Mouse (Mus musculus) brain, embryonic 14.5 days (tissue): ENCODE measurements at regions not wholly inside any gene's neighbourhood (a gene's known extent, or its start where the extent isn't known, plus 50 kb on each side); places are given as distances from the start of the nearest gene placed in this dataset.

Source experiments
- CTCF ChIP-seq: fragments of 200-500 bp; IDR thresholded peaks from 2 replicates; pipeline ENCODE4 v1.5.1; 2012; ENCODE audit warnings: inconsistent platforms, mild to moderate bottlenecking, moderate library complexity, borderline replicate concordance; ENCODE audit not compliant: insufficient read depth, insufficient read length; ENCODE audit errors: extremely low read depth
- POLR2A ChIP-seq: fragments of 200-500 bp; IDR thresholded peaks from 2 replicates; pipeline ENCODE4 v1.6.1; 2012; ENCODE audit warnings: mild to moderate bottlenecking, inconsistent platforms, borderline replicate concordance; ENCODE audit not compliant: poor library complexity, insufficient read depth, insufficient read length, severe bottlenecking; ENCODE audit errors: extremely low read depth

DNA sequence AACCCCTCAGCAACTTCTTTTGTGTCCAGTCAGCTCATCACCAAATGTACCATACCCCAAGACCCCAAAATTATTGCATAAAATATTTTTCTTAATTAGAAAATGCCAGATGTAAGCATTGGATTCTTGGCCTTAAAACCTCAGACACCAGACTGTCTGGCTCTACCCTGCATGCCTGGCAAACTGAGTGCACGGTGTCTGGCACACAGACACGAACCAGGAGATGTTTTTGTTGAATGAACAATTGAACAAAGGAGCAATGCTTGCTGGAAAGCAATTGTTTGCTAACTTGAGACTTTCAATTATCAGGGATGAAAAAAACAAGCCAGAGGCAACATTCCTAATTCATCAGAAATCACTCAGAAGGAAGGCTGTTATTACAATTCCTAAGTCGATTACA, 215.3 kb upstream of the Tmtc4 start:
- no peak for TF ChIP-seq CTCF
- no peak for TF ChIP-seq POLR2A
